Mouse (Mus musculus) hindbrain, embryonic 14.5 days (tissue): Measurements from ENCODE around the gene Olfr1056. TPM values are rescaled to one million over a fixed set of nuclear protein-coding genes. Genes with fewer than 3 reads are reported as not detected.

Experiments
- polyA plus RNA-seq: library from polyadenylated mRNA; unstranded; fragments of >200 nt; fragmentation: Nextera tagmentation; extraction: Ambion mirVana; gene quantifications from 2 replicates; pipeline ENCODE4 v1.2.1, GENCODE M21; 2014

Gene Olfr1056
- polyA plus RNA-seq, 1 experiment from 2014 or later: not detected

Other genes with a start within 250 kb of the Olfr1056 start
- not detected in 2 replicates for gene Olfr1039, start 226.5 kb downstream of the Olfr1056 start, polyA plus RNA-seq
- gene Olfr1040, start 215.7 kb downstream of the Olfr1056 start, polyA plus RNA-seq: not detected in 2 replicates
- not detected in 2 replicates for gene Olfr1042, start 200.6 kb downstream of the Olfr1056 start, polyA plus RNA-seq
- not detected in 2 replicates for gene Olfr1043, start 194.9 kb downstream of the Olfr1056 start, polyA plus RNA-seq
- not detected in 2 replicates for gene Olfr1044, start 184.6 kb downstream of the Olfr1056 start, polyA plus RNA-seq
- gene Olfr52, start 176.8 kb downstream of the Olfr1056 start, polyA plus RNA-seq: not detected in 2 replicates
- gene Olfr1045, start 159.5 kb downstream of the Olfr1056 start, polyA plus RNA-seq: not detected in 2 replicates
- gene Olfr1046, start 143.2 kb downstream of the Olfr1056 start, polyA plus RNA-seq: not detected in 2 replicates
- not detected in 2 replicates for gene Olfr1047, start 131.1 kb downstream of the Olfr1056 start, polyA plus RNA-seq
- not detected in 2 replicates for gene Olfr1048, start 122.2 kb downstream of the Olfr1056 start, polyA plus RNA-seq
- gene Olfr1049, start 104.1 kb downstream of the Olfr1056 start, polyA plus RNA-seq: not detected in 2 replicates
- gene Olfr1051, start 83.4 kb downstream of the Olfr1056 start, polyA plus RNA-seq: not detected in 2 replicates
- not detected in 2 replicates for gene Olfr1052, start 70.0 kb downstream of the Olfr1056 start, polyA plus RNA-seq
- gene Olfr1053, start 47.2 kb downstream of the Olfr1056 start, polyA plus RNA-seq: not detected in 2 replicates
- not detected in 2 replicates for gene Olfr1054, start 27.0 kb downstream of the Olfr1056 start, polyA plus RNA-seq
- not detected in 2 replicates for gene Olfr1055, start 12.2 kb downstream of the Olfr1056 start, polyA plus RNA-seq
- gene Olfr1057, start 15.9 kb upstream of the Olfr1056 start, polyA plus RNA-seq: not detected in 2 replicates
- gene Olfr1058, start 26.1 kb upstream of the Olfr1056 start, polyA plus RNA-seq: not detected in 2 replicates
- not detected in 2 replicates for gene Olfr1061, start 51.6 kb upstream of the Olfr1056 start, polyA plus RNA-seq
- gene Olfr1062, start 64.3 kb upstream of the Olfr1056 start, polyA plus RNA-seq: not detected in 2 replicates
- gene Olfr1065, start 88.1 kb upstream of the Olfr1056 start, polyA plus RNA-seq: not detected in 2 replicates
- gene Olfr1066, start 93.8 kb upstream of the Olfr1056 start, polyA plus RNA-seq: not detected in 2 replicates
- gene Olfr228, start 124.9 kb upstream of the Olfr1056 start, polyA plus RNA-seq: not detected in 2 replicates
- gene Olfr1076, start 146.0 kb upstream of the Olfr1056 start, polyA plus RNA-seq: not detected in 2 replicates
- not detected in 2 replicates for gene Olfr1079, start 180.0 kb upstream of the Olfr1056 start, polyA plus RNA-seq
- gene Olfr1080, start 195.8 kb upstream of the Olfr1056 start, polyA plus RNA-seq: not detected in 2 replicates
- not detected in 2 replicates for gene Olfr1082, start 236.5 kb upstream of the Olfr1056 start, polyA plus RNA-seq